Mouse (Mus musculus) heart, postnatal 14 days (tissue): ENCODE data around the gene Sfmbt2. TPM values are rescaled to one million over a fixed set of nuclear protein-coding genes. Genes with fewer than 3 reads are reported as not detected.
A peak's percentile ranks its signal among the peaks of the same experiment; 100 is the strongest.

Experiments used
- DNase-seq, 2 experiments: peaks; one replicate each; pipeline ENCODE4 v3.0.0; 2021 to 2022
- intact Hi-C: fragments of 180-260 bp; cut with DNase I; formaldehyde crosslinking; loops from one replicate; pipeline ENCODE4 v1.15.1; 2025
- total RNA-seq, 2 experiments: library from RNA; stranded (reverse); gene quantifications; 2 replicates each; pipeline ENCODE4 v1.2.3; 2021

Sfmbt2 gene
- total RNA-seq, 2 experiments from 2014 or later: 0.56 to 0.69 TPM

DNA sequence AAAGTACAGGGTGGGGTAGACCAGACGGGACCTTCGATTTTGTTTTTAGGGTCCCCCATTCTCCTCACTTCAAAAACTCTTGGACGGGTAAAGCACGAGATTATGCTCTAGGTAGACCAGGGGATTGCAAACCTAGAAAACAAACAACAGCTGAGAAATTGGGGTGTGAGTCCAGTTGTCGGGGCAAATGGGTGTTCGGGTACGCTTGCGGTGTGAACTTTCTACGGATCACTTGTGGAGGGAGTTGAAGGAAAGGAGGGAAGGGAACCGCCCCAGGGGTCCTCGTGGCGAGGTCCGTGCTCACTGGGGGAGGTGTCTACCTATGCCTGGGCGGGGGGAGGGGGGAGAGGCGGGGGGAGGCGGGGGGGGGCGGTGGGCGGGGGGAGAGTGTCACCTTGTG, 1.6 kb downstream of the Sfmbt2 start:
- no peak for DNase-seq
- intact Hi-C loops: loop anchor here (5.0 kb wide), 1 partner anchor 685 kb away; no protein-coding TSS in a partner anchor

DNA sequence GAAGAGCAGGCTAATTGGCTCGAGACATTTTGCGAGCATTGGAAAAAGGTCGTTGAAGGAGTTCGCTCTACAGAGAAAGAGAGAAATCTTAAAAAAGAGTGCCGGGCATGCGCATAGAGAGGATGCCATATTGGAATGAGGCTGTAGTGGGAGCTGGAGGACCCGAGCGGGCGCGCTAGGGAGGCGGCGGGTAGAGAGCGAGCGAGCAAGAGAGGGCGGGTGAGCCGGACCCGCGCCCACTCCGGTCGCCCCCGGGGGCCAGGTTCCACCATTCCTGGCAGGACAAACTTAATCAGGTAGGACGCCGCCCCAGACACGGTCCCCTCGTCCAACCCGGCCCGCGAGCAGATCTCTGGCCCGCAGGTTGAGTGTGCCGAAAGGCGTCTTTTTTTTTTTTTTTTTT, 2.0 kb downstream of the Sfmbt2 start:
- DNase-seq: peak; percentile 62 to 67
- intact Hi-C loops: loop anchor here (5.0 kb wide), 1 partner anchor 685 kb away; no protein-coding TSS in a partner anchor

- peak; percentile 10 to 11 for DNase-seq
- intact Hi-C loops: loop anchor here (5.0 kb wide), 1 partner anchor 684 kb away; no protein-coding TSS in a partner anchor
Observed at GRCm38 (mm10) chr2:10372776-10373507, 2.6 kb downstream of the Sfmbt2 start.

DNA sequence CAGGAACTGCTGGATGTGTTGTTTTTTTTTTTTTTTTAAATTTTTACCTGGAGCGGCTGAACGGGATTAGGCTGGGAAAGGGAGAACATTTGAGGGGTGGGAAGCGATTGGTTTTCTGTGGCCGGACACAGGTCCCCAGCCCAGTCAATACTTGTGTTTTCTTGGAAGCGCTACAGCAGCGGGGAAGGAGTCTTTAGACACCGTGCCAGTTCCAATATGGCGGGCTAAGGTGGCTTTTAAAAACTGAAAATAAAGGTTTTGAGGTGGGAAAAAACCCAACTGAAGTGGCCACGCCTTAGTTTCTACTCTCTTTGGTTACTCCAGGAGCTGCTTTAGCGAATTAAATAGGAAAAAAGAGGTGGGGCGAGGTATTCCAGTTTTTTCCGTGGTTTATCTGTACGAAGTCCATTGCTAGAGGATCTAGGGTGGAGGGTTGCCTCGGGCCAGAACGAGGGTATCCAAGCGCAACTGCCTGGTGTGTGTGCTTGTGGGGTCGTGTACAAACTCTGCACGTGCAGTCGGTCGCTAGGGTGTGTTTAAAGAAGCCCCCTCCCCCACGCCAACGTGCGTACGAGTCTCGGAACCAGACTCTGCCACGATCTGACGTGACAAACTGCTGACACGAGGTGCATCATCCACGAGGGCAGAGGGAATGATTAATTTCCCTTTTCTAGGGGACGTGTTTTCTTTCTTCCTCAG, 3.3 kb downstream of the Sfmbt2 start:
- no peak for DNase-seq
- intact Hi-C loops: loop anchor here (5.0 kb wide), 1 partner anchor 684 kb away; no protein-coding TSS in a partner anchor

- peak; percentile 25 to 30 for DNase-seq
- intact Hi-C loops: loop anchor here (5.0 kb wide), 1 partner anchor 683 kb away; no protein-coding TSS in a partner anchor
Observed at GRCm38 (mm10) chr2:10374207-10375023, 4.1 kb downstream of the Sfmbt2 start.

- intact Hi-C loops: no loop called here
Observed at GRCm38 (mm10) chr2:10375024-10375372, 4.7 kb downstream of the Sfmbt2 start.

GRCm38 (mm10) chr2:10389988-10390387, 19.7 kb downstream of the Sfmbt2 start:
- intact Hi-C loops: no loop called here

More at GRCm38 (mm10) chr2:10375024-10375372, 4.7 kb downstream of the Sfmbt2 start:
- DNase-seq: peak; percentile 8 to 22

GRCm38 (mm10) chr2:10390791-10391190, 20.5 kb downstream of the Sfmbt2 start:
- no peak for DNase-seq
- intact Hi-C loops: no loop called here

More at GRCm38 (mm10) chr2:10389988-10390387, 19.7 kb downstream of the Sfmbt2 start:
- no peak for DNase-seq

GRCm38 (mm10) chr2:10395143-10395542, 24.8 kb downstream of the Sfmbt2 start:
- intact Hi-C loops: no loop called here
- DNase-seq: no peak

GRCm38 (mm10) chr2:10397790-10398189, 27.5 kb downstream of the Sfmbt2 start:
- intact Hi-C loops: no loop called here
- no peak for DNase-seq

DNA sequence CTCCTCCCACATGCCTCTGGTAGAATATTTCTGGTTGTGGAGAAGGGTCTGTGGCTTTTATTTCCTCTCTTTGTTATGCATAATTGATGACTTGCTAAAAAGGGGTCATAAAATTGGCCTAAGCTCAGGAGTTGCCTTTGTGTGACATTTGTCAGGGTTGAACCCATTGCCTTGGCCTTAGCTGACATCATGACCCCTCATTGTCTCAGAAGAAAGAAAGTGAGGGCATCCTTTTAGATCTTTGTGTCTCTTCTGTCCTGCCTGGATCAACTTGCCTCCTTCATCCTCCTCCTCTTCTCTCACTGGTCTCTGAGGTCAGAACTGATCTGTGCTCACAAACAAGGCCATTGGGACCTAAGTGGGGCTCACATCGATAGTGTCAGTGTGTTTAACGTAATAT, 35.8 kb downstream of the Sfmbt2 start:
- no peak for DNase-seq
- intact Hi-C loops: no loop called here

GRCm38 (mm10) chr2:10409422-10409821, 39.1 kb downstream of the Sfmbt2 start:
- intact Hi-C loops: no loop called here
- DNase-seq: no peak

DNA sequence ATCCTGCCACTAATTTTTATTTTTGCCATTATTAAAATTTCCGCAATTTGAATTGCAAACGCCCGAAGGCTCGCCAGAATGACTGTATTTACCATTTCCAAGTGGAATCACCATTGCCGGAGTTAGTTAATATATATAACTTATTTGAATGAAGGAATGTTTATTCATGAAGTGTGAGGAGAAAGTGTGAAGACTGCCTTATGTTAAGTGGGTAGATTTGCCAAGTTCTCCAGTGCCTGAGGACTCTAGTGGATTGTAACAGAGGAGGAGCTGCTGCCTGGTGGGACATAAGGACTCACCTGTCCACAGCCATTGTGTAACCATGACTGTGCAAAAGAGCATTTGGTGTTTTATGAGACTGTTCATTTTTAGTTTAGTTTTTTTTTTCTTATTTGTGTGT, 39.8 kb downstream of the Sfmbt2 start:
- intact Hi-C loops: no loop called here
- no peak for DNase-seq

DNA sequence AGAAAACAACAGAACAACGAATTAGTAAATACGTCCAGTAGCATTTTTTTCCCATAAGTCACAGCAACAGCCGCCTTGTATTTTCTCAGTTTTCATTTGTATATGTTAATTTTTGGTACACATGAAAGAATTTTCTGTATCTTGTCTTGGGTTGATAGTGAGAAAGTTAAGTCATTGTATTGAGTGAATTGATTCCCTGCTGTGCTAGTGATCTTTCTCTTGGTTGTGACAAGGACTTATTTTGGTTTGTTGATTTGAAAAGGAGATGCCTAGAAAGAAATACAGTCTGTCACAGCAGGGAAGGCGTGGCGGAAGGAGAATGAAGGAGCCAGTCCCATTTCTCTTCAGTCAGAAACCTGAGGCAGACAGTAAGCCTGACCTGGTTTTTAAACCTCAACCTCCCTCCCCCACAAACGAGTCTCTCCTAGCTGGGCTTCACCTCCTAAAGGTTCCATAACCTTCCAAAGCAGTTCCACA, 50.7 kb downstream of the Sfmbt2 start:
- intact Hi-C loops: no loop called here
- no peak for DNase-seq

DNA sequence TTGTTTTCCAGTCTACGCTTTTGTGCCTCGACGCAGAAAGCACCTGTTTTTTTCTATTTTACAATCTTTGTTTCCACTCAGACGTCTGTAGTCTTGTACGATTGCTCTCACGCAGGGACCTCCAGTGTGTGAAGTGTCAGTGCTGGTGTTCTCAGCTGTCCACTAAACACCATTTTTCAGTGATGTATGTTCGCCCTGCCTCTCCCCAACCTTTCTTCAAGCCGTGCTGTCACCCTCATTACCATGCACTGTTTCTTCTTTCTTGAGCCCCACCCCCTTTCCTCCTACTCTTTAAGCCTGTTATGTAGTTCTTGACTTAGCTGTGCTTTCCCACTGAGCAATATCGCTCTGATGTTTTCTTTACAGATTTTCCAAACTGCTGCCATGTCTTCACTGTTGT, 67.0 kb downstream of the Sfmbt2 start:
- DNase-seq: no peak
- intact Hi-C loops: no loop called here

DNA sequence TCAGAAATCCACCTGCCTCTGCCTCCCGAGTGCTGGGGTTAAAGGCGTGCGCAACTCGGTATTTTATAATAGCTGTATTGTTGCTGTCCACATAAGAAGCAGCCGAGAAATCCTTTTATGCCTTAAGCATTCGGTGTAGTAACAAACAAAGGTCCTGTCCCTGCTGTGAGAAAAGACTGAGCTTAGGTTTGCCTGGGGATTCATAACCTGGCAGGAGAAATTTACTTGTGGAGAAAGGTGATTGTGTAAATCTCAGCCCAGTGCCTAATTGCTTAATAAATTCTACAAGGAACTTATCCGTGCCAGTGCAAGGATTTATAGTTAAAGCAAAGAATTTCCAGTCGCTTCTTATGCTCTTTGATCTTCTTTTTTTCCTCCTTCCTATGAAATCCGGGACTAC, 71.5 kb downstream of the Sfmbt2 start:
- DNase-seq: no peak
- intact Hi-C loops: no loop called here

- intact Hi-C loops: no loop called here
- DNase-seq: no peak
Observed at GRCm38 (mm10) chr2:10453577-10453976, 83.3 kb downstream of the Sfmbt2 start.

- intact Hi-C loops: no loop called here
- no peak for DNase-seq
Observed at GRCm38 (mm10) chr2:10458309-10458708, 88.0 kb downstream of the Sfmbt2 start.

DNA sequence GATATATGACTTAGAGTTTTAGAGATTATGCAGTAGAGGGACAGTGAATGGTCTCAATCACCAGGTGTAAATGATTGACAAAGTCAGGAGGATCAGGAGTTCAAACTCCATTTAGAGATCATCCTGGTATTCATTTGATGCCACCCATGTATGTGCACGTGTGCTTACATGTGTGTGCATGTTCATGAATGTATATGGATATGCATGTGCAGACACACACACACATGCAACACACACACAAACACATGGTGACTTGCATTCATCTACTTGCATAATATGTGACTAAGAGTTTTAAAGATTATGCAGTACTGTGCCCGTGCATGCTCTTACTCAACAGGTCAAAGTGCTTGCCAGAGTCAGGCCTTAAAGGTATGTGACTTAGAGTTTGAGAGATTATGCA, 146.2 kb downstream of the Sfmbt2 start:
- intact Hi-C loops: no loop called here
- no peak for DNase-seq

GRCm38 (mm10) chr2:10521719-10522415, 151.6 kb downstream of the Sfmbt2 start:
- DNase-seq: no peak
- intact Hi-C loops: no loop called here
